15 mouse cellular contexts compared by ENCODE assay signal in the genomic region with DNA sequence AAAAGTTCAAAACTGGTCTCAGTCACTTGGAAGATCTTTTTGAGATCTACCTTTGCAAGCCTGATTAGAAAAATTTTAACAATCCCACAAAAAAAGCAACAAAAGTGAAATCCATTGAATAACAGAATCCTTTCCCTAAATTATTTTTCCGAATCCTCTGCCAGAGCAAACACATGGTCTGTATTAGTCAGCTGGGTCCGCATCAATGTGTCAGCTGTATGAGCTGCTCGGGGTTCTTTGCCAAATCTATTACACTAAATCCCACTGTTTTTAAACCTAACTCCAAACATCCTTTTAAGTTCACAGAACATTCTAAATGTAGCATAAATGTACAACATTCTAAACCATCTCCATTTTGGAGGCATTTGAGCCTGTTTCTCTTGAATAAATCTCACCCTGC.
A peak's percentile ranks its signal among the peaks of the same experiment; 100 is the strongest.
DNase-seq lines count a peak whose midpoint lies in the region; ATAC-seq and TF ChIP-seq lines count a peak whose summit lies in the region.
"Had no signal": no experiment of that assay in that cellular context is flagged by ENCODE, and none has a peak within 500 bp of the region (broad histone marks: within the 10 kb centered on the region; RNA-seq: fewer than 3 reads in every experiment).

No protein-coding gene starts in this region.

- TF ChIP-seq CTCF in lung, embryonic 14.5 days (IDR thresholded peaks at IDR 0.05; ENCODE audit: low read depth): no peak

- H3K4me3 ChIP-seq in lung, embryonic 14.5 days (ENCODE audit: low read depth, low read length): no peak overlapping the region
- no peak overlapping the region for H3K4me3 ChIP-seq in embryonic facial prominence, embryonic 15.5 days (replicated peaks)
- H3K4me3 ChIP-seq: forebrain, embryonic 13.5 days; heart, embryonic 15.5 days had no signal

- peak; percentile 40 for DNase-seq in gastrocnemius, adult 18-20 months (ENCODE audit: low spot score)
- DNase-seq in gastrocnemius, postnatal 10 days: no peak
- DNase-seq in lung, embryonic 14.5 days: peak; percentile 36
- no peak for DNase-seq in lung, postnatal 10 days
- peak; percentile 14 to 18 for DNase-seq in layer of hippocampus, postnatal 36 days
- DNase-seq in cerebellum, postnatal 14 days: no peak
- DNase-seq in left cerebral cortex, postnatal 14 days (ENCODE audit: low spot score in 2 of 2): no peak
- DNase-seq: cerebellum, postnatal 36 days; kidney, adult 18-20 months; lung, postnatal 4 days; spleen, adult 18-20 months had no signal

- no peak for ATAC-seq in lung, embryonic 14.5 days (ENCODE audit: insufficient read depth)
- no peak for ATAC-seq in embryonic facial prominence, embryonic 15.5 days (ENCODE audit: insufficient number of reproducible peaks, low FRiP score, low TSS enrichment, low read depth)
- ATAC-seq: forebrain, embryonic 13.5 days; Patski had no signal

- H3K27me3 ChIP-seq in lung, embryonic 14.5 days (ENCODE audit: insufficient read depth, low read length): no peaks in the 10 kb centered on the region
- H3K27me3 ChIP-seq in embryonic facial prominence, embryonic 15.5 days: no peaks in the 10 kb centered on the region
- H3K27me3 ChIP-seq: forebrain, embryonic 13.5 days; heart, embryonic 15.5 days; Patski had no signal

- intact Hi-C loops in left cerebral cortex, postnatal 14 days (cut with DNase I): no loop called here

- H3K36me3 ChIP-seq in lung, embryonic 14.5 days (ENCODE audit: insufficient read depth): no peaks in the 10 kb centered on the region
- H3K36me3 ChIP-seq in embryonic facial prominence, embryonic 15.5 days: no peaks in the 10 kb centered on the region
- H3K36me3 ChIP-seq: heart, embryonic 15.5 days had no signal

- H3K27ac ChIP-seq in lung, embryonic 14.5 days (ENCODE audit: low read depth): no peak overlapping the region
- H3K27ac ChIP-seq in embryonic facial prominence, embryonic 15.5 days (replicated peaks): peak overlapping the region; percentile 55; the same call in 1 of the 2 replicates
- H3K27ac ChIP-seq: forebrain, embryonic 13.5 days; heart, embryonic 15.5 days had no signal

- H3K4me2 ChIP-seq in lung, embryonic 14.5 days: no peak overlapping the region
- H3K4me2 ChIP-seq in embryonic facial prominence, embryonic 15.5 days (replicated peaks): no peak overlapping the region
- H3K4me2 ChIP-seq: forebrain, embryonic 13.5 days; heart, embryonic 15.5 days had no signal

- 50% methylated on average over 3 of the region's 3 CpGs for WGBS in lung, embryonic 14.5 days
- 29% methylated on average over 3 of the region's 3 CpGs for WGBS in embryonic facial prominence, embryonic 15.5 days

- no peaks in the 10 kb centered on the region for H3K9me3 ChIP-seq in lung, embryonic 14.5 days (ENCODE audit: low read depth, low read length)
- H3K9me3 ChIP-seq in embryonic facial prominence, embryonic 15.5 days (replicated peaks): no peaks in the 10 kb centered on the region
- H3K9me3 ChIP-seq: forebrain, embryonic 13.5 days; heart, embryonic 15.5 days had no signal

- no peaks in the 10 kb centered on the region for H3K4me1 ChIP-seq in lung, embryonic 14.5 days (ENCODE audit: insufficient read depth)
- H3K4me1 ChIP-seq in embryonic facial prominence, embryonic 15.5 days: no peaks in the 10 kb centered on the region
- H3K4me1 ChIP-seq: forebrain, embryonic 13.5 days; heart, embryonic 15.5 days had no signal

- H3K9ac ChIP-seq in lung, embryonic 14.5 days: no peak overlapping the region
- H3K9ac ChIP-seq in embryonic facial prominence, embryonic 15.5 days: no peak overlapping the region
- H3K9ac ChIP-seq: forebrain, embryonic 13.5 days; heart, embryonic 15.5 days had no signal

Comparison
In these comparisons a context has a peak if more than half of its experiments do, and no peak if none do; other contexts are left out.
1. DNase-seq: peak in gastrocnemius, adult 18-20 months (single experiment), lung, embryonic 14.5 days (single experiment) and layer of hippocampus, postnatal 36 days (2 of 2); none in gastrocnemius, postnatal 10 days (single experiment), lung, postnatal 10 days (single experiment), cerebellum, postnatal 14 days (0 of 2) and left cerebral cortex, postnatal 14 days (0 of 2).